Mouse (Mus musculus) midbrain, embryonic 11.5 days (tissue): Measurements from ENCODE around the gene Plekhg2. TPM values are rescaled to one million over a fixed set of nuclear protein-coding genes. Genes with fewer than 3 reads are reported as not detected.
A peak's percentile ranks its signal among the peaks of the same experiment; 100 is the strongest.
"Not testable (repeated sequence)": the region's sequence is repeated elsewhere in the genome, so short reads cannot be mapped to it uniquely, and the experiment has no call there.

Source experiments
- ATAC-seq: fragments of 200-750 bp; cut with Nextera tagmentation; 2 replicates; pipeline ENCODE4 v1.8.0; 2017; ENCODE audit warnings: moderate TSS enrichment, moderate library complexity; ENCODE audit not compliant: low FRiP score
- DNase-seq: peaks from one replicate; pipeline ENCODE4 v3.0.0; 2015; ENCODE audit warnings: low spot score; ENCODE audit errors: missing footprints
- H3K27ac ChIP-seq: fragments of 300-500 bp; sonication (generic); 2 replicates; pipeline ENCODE4 v1.5.1; 2014; ENCODE audit warnings: low read depth, low read length
- H3K27me3 ChIP-seq: fragments of 300-500 bp; sonication (generic); 2 replicates; pipeline ENCODE4 v1.6.1; 2014; ENCODE audit warnings: mild to moderate bottlenecking, low read length, moderate library complexity, mixed read lengths; ENCODE audit not compliant: control insufficient read depth, insufficient read depth
- H3K36me3 ChIP-seq: fragments of 300-500 bp; sonication (generic); 2 replicates; pipeline ENCODE4 v1.6.1; 2014; ENCODE audit warnings: mild to moderate bottlenecking, low read length, moderate library complexity, mixed read lengths; ENCODE audit not compliant: control insufficient read depth, insufficient read depth
- H3K4me1 ChIP-seq: fragments of 300-500 bp; sonication (generic); 2 replicates; pipeline ENCODE4 v1.6.1; 2014; ENCODE audit warnings: low read length; ENCODE audit not compliant: control insufficient read depth, insufficient read depth
- H3K4me2 ChIP-seq: fragments of 300-500 bp; sonication (generic); 2 replicates; pipeline ENCODE4 v1.6.1; 2014; ENCODE audit warnings: mild to moderate bottlenecking, moderate library complexity
- H3K4me3 ChIP-seq: fragments of 300-500 bp; sonication (generic); 2 replicates; pipeline ENCODE4 v1.5.1; 2014; ENCODE audit warnings: low read depth, low read length
- H3K9ac ChIP-seq: fragments of 300-500 bp; sonication (generic); 2 replicates; pipeline ENCODE4 v1.6.1; 2014; ENCODE audit warnings: low read length
- H3K9me3 ChIP-seq: fragments of 300-500 bp; sonication (generic); 2 replicates; pipeline ENCODE4 v1.6.1; 2016; ENCODE audit warnings: low read length; ENCODE audit not compliant: control insufficient read depth
- WGBS: fragments of 180-500 bp; shearing (Covaris S2); extraction: QIAGEN DNeasy Blood & Tissue Kit; methylation state at CpG from one replicate; pipeline ENCODE4 v1.1.7; 2014; 5-methylcytosine and 5-hydroxymethylcytosine counted together
- polyA plus RNA-seq: library from polyadenylated mRNA; unstranded; fragments of >200 nt; fragmentation: Nextera tagmentation; extraction: Ambion mirVana; gene quantifications from 2 replicates; pipeline ENCODE4 v1.2.1, GENCODE M21; 2014

The Plekhg2 gene
- polyA plus RNA-seq, 1 experiment from 2014 or later: 39.4 TPM

GRCm38 (mm10) chr7:28398696-28399340, 26.4 kb upstream of the Plekhg2 start:
- H3K9ac ChIP-seq: no peak overlapping the region
- peaks cover under 1% of the 10 kb centered on the region; the same call in 1 of the 2 replicates for H3K4me1 ChIP-seq
- peaks cover 44% of the 10 kb centered on the region for H3K36me3 ChIP-seq
- no peaks in the 10 kb centered on the region for H3K9me3 ChIP-seq
- H3K4me2 ChIP-seq: no peak overlapping the region
- DNase-seq (no peak), ATAC-seq (no peak)
- H3K27me3 ChIP-seq: no peaks in the 10 kb centered on the region
- no peak overlapping the region for H3K27ac ChIP-seq
- no peak overlapping the region for H3K4me3 ChIP-seq
- 93% methylated on average over 10 of the region's 10 CpGs for WGBS

- Histone ChIP-seq H3K9ac (no peak overlapping the region), H3K4me2 (no peak overlapping the region), H3K27me3 (no peaks in the 10 kb centered on the region), H3K4me3 (no peak overlapping the region), H3K36me3 (peaks cover 37% of the 10 kb centered on the region), H3K9me3 (no peaks in the 10 kb centered on the region), H3K4me1 (peaks cover 6% of the 10 kb centered on the region), H3K27ac (no peak overlapping the region)
- ATAC-seq (no peak), DNase-seq (peak; percentile 88)
- WGBS: 69% methylated on average over 3 of the region's 3 CpGs
These were observed 25.6 kb upstream of the Plekhg2 start for GRCm38 (mm10) chr7:28398000-28398399.

- H3K4me3 ChIP-seq: no peak overlapping the region
- WGBS: 91% methylated on average over 4 of the region's 4 CpGs
- ATAC-seq (no peak), DNase-seq (no peak)
- peaks cover 26% of the 10 kb centered on the region for H3K36me3 ChIP-seq
- H3K27ac ChIP-seq: no peak overlapping the region
- H3K9ac ChIP-seq: no peak overlapping the region
- H3K4me1 ChIP-seq: peaks cover 12% of the 10 kb centered on the region
- no peak overlapping the region for H3K4me2 ChIP-seq
- no peaks in the 10 kb centered on the region for H3K27me3 ChIP-seq
- no peaks in the 10 kb centered on the region for H3K9me3 ChIP-seq
These were observed 23.0 kb upstream of the Plekhg2 start for GRCm38 (mm10) chr7:28395425-28395824.

GRCm38 (mm10) chr7:28393272-28393951, 21.0 kb upstream of the Plekhg2 start:
- ATAC-seq: peak; percentile 11; the same call in 1 of the 2 replicates
- peak overlapping the region; percentile 87 for H3K9ac ChIP-seq
- WGBS: 9% methylated on average over 22 of the region's 22 CpGs
- H3K27me3 ChIP-seq: no peaks in the 10 kb centered on the region
- peaks cover 17% of the 10 kb centered on the region for H3K36me3 ChIP-seq
- H3K9me3 ChIP-seq: no peaks in the 10 kb centered on the region
- DNase-seq: no peak
- H3K27ac ChIP-seq: peak overlapping the region; percentile 10; the same call in 1 of the 2 replicates
- peak overlapping the region; percentile 93 for H3K4me2 ChIP-seq
- peak overlapping the region; percentile 67 for H3K4me3 ChIP-seq
- peaks cover 12% of the 10 kb centered on the region for H3K4me1 ChIP-seq

- Histone ChIP-seq H3K4me1 (peaks cover 12% of the 10 kb centered on the region), H3K4me3 (peak within 1 kb of the TSS; percentile 74), H3K27me3 (no peaks in the 10 kb centered on the region), H3K9ac (peak within 1 kb of the TSS; percentile 87), H3K4me2 (peak within 1 kb of the TSS; percentile 93), H3K36me3 (peaks cover 14% of the 10 kb centered on the region), H3K27ac (peak within 1 kb of the TSS; percentile 10; the same call in 1 of the 2 replicates), H3K9me3 (no peaks in the 10 kb centered on the region)
- WGBS: under 1% methylated on average over 58 of the region's 58 CpGs
- DNase-seq (peak; percentile 98), ATAC-seq (peak; percentile 98)
These were observed 20.3 kb upstream of the Plekhg2 start, which contains the start of the genes Med29 and Paf1 for GRCm38 (mm10) chr7:28392429-28393271. Gene Med29 (minus strand): TSS chr7:28392708. Gene Paf1 (plus strand): TSS chr7:28392951.

- H3K4me1 ChIP-seq: peaks cover 12% of the 10 kb centered on the region
- no peak overlapping the region for H3K4me2 ChIP-seq
- no peaks in the 10 kb centered on the region for H3K9me3 ChIP-seq
- peaks cover 3% of the 10 kb centered on the region; the same call in 1 of the 2 replicates for H3K36me3 ChIP-seq
- DNase-seq (no peak), ATAC-seq (no peak)
- H3K4me3 ChIP-seq: no peak overlapping the region
- WGBS: 96% methylated on average over 3 of the region's 3 CpGs
- no peak overlapping the region for H3K27ac ChIP-seq
- H3K27me3 ChIP-seq: no peaks in the 10 kb centered on the region
- H3K9ac ChIP-seq: no peak overlapping the region
These were observed 17.9 kb upstream of the Plekhg2 start for GRCm38 (mm10) chr7:28390331-28390730.

GRCm38 (mm10) chr7:28387384-28387783, 15.0 kb upstream of the Plekhg2 start:
- not testable (repeated sequence) for H3K27me3 ChIP-seq, H3K27ac ChIP-seq, H3K4me1 ChIP-seq, H3K4me2 ChIP-seq, H3K9me3 ChIP-seq, H3K36me3 ChIP-seq, H3K9ac ChIP-seq, ATAC-seq, DNase-seq, H3K4me3 ChIP-seq
- 83% methylated on average over 7 of the region's 7 CpGs for WGBS

GRCm38 (mm10) chr7:28386877-28387276, 14.5 kb upstream of the Plekhg2 start:
- WGBS: 87% methylated on average over 6 of the region's 6 CpGs
- not testable (repeated sequence) for H3K9me3 ChIP-seq, H3K36me3 ChIP-seq, H3K4me2 ChIP-seq, H3K9ac ChIP-seq, H3K4me3 ChIP-seq, H3K27me3 ChIP-seq, H3K27ac ChIP-seq, DNase-seq, ATAC-seq
- H3K4me1 ChIP-seq: peaks cover 10% of the 10 kb centered on the region
